Mouse (Mus musculus) limb, embryonic 11.5 days (tissue): ENCODE results near the gene Fam19a3. TPM values are rescaled to one million over a fixed set of nuclear protein-coding genes. Genes with fewer than 3 reads are reported as not detected.
A peak's percentile ranks its signal among the peaks of the same experiment; 100 is the strongest.

Experiments used
- ATAC-seq: fragments of 200-750 bp; cut with Nextera tagmentation; 2 replicates; pipeline ENCODE4 v1.8.0; 2017; ENCODE audit warnings: low read depth; ENCODE audit not compliant: insufficient number of reproducible peaks, low FRiP score, low TSS enrichment
- DNase-seq: peaks from one replicate; pipeline ENCODE4 v3.0.0-alpha.2; 2015; ENCODE audit warnings: low spot score
- H3K27ac ChIP-seq: fragments of 300-500 bp; sonication (generic); replicated peaks from 2 replicates; pipeline ENCODE4 v1.5.1; 2014; ENCODE audit warnings: low read depth, mild to moderate bottlenecking, low read length
- H3K27me3 ChIP-seq: fragments of 300-500 bp; sonication (generic); 2 replicates; pipeline ENCODE4 v1.6.1; 2014; ENCODE audit warnings: mild to moderate bottlenecking, low read length, mixed read lengths; ENCODE audit not compliant: control insufficient read depth, insufficient read depth
- H3K36me3 ChIP-seq: fragments of 300-500 bp; sonication (generic); 2 replicates; pipeline ENCODE4 v1.6.1; 2014; ENCODE audit warnings: mild to moderate bottlenecking, low read length, moderate library complexity, mixed read lengths; ENCODE audit not compliant: control insufficient read depth, insufficient read depth
- H3K4me1 ChIP-seq: fragments of 300-500 bp; sonication (generic); 2 replicates; pipeline ENCODE4 v1.6.1; 2014; ENCODE audit warnings: low read length, mixed read lengths; ENCODE audit not compliant: control insufficient read depth, insufficient read depth
- H3K4me2 ChIP-seq: fragments of 300-500 bp; sonication (generic); 2 replicates; pipeline ENCODE4 v1.6.1; 2014; ENCODE audit warnings: low read depth, mild to moderate bottlenecking, moderate library complexity; ENCODE audit not compliant: severe bottlenecking
- H3K4me3 ChIP-seq: fragments of 300-500 bp; sonication (generic); 2 replicates; pipeline ENCODE4 v1.5.1; 2014; ENCODE audit warnings: low read depth, low read length
- H3K9ac ChIP-seq: fragments of 300-500 bp; sonication (generic); 2 replicates; pipeline ENCODE4 v1.6.1; 2014; ENCODE audit warnings: mild to moderate bottlenecking, low read length
- H3K9me3 ChIP-seq: fragments of 300-500 bp; sonication (generic); 2 replicates; pipeline ENCODE4 v1.6.1; 2016; ENCODE audit warnings: low read length; ENCODE audit not compliant: control insufficient read depth
- WGBS: fragments of 180-500 bp; shearing (Covaris S2); extraction: QIAGEN DNeasy Blood & Tissue Kit; methylation state at CpG from one replicate; pipeline ENCODE4 v1.1.7; 2014; 5-methylcytosine and 5-hydroxymethylcytosine counted together
- polyA plus RNA-seq: library from polyadenylated mRNA; unstranded; fragments of >200 nt; fragmentation: Nextera tagmentation; extraction: Ambion mirVana; gene quantifications from 2 replicates; pipeline ENCODE4 v1.2.1, GENCODE M21; 2014

The Fam19a3 gene
- 0.29 and 0.30 TPM in 2 replicates for polyA plus RNA-seq

DNA sequence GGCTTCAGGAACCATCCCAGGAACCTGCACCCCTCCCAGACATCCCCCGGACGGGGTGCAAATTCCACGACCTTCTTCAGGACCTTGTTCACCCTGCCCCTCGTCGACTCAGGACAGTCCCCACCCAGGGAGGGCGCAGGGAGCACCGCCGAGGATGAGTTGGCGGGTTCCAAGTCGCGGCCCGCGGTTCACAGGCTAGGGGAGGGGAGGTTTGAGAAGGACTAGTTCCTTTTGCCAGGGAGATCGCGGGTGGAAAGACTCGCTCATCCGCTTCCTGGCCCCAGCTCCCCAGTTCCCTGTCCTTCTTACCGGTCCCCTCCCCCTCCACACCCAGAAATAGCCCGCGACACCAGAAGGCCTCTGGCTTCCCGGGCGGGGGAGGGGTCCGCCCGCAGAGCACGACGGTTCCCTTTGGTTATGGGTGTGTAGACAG, at the start of gene Fam19a3:
Gene Fam19a3 (minus strand): TSS at position 370 of the 433 bp plus-strand sequence.
- no peaks in the 10 kb centered on the region for H3K36me3 ChIP-seq
- no peak within 1 kb of the TSS for H3K27ac ChIP-seq
- no peaks in the 10 kb centered on the region for H3K9me3 ChIP-seq
- ATAC-seq (0 out of 2 replicates have a peak, but pooled peaks have one; percentile 8), DNase-seq (no peak)
- under 1% methylated on average over 26 of the region's 26 CpGs for WGBS
- H3K9ac ChIP-seq = peak within 1 kb of the TSS; percentile 36; the same call in 1 of the 2 replicates
- H3K4me1 ChIP-seq = peaks cover 11% of the 10 kb centered on the region
- H3K4me3 ChIP-seq = peak within 1 kb of the TSS; percentile 50
- peak within 1 kb of the TSS; percentile 95 for H3K4me2 ChIP-seq
- peaks cover 63% of the 10 kb centered on the region for H3K27me3 ChIP-seq

DNA sequence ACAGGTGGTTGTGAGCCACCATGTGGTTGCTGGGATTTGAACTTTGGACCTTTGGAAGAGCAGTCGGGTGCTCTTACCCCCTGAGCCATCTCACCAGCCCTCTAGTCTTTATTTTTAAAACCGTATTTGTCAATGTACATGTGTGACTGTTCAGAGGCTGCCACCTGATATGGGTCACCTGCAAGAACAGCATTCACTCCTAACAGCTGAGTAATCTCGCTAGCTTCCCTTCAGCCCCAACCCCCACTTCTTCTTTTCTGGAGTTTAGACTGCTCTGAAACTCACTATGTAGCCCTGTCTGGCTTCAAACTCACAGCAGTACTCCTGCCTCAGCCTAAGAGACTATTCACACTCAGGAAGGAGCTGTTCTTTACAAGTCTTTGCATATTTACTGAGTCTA, 40.8 kb upstream of the Fam19a3 start:
- Histone ChIP-seq H3K4me3 (no peak overlapping the region), H3K9ac (no peak overlapping the region), H3K36me3 (peaks cover 5% of the 10 kb centered on the region; the same call in 1 of the 2 replicates), H3K27ac (no peak overlapping the region), H3K4me1 (peaks cover 6% of the 10 kb centered on the region; the same call in 1 of the 2 replicates), H3K9me3 (no peaks in the 10 kb centered on the region), H3K27me3 (no peaks in the 10 kb centered on the region), H3K4me2 (no peak overlapping the region)
- ATAC-seq (no peak), DNase-seq (no peak)
- WGBS = 93% methylated on average over 3 of the region's 3 CpGs

DNA sequence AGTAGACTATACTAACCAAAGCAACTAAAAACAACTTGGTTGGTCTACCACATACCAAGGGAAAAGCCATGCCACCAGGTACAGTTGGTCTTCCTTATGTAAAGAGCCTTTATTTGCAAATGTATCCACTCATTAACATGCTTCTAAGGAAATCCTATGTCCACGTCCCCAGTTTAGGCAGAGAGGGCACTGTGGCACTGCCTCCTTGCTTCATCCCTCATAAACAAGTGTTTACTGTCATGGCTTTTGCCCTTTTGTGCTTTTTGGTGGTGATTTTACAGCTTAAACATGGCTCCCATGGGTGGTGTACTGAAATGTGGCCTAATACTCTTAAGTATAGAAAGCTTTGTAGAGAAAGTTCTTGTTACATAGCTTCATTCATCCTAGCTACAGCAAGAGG, 38.8 kb upstream of the Fam19a3 start:
- DNase-seq (no peak), ATAC-seq (no peak)
- WGBS = 44% methylated on average over 1 of the region's 1 CpGs
- H3K36me3 ChIP-seq = peaks cover 3% of the 10 kb centered on the region; the same call in 1 of the 2 replicates
- no peaks in the 10 kb centered on the region for H3K27me3 ChIP-seq
- no peak overlapping the region for H3K9ac ChIP-seq
- peaks cover 12% of the 10 kb centered on the region for H3K4me1 ChIP-seq
- H3K9me3 ChIP-seq = no peaks in the 10 kb centered on the region
- no peak overlapping the region for H3K27ac ChIP-seq
- no peak overlapping the region for H3K4me2 ChIP-seq
- no peak overlapping the region for H3K4me3 ChIP-seq

DNA sequence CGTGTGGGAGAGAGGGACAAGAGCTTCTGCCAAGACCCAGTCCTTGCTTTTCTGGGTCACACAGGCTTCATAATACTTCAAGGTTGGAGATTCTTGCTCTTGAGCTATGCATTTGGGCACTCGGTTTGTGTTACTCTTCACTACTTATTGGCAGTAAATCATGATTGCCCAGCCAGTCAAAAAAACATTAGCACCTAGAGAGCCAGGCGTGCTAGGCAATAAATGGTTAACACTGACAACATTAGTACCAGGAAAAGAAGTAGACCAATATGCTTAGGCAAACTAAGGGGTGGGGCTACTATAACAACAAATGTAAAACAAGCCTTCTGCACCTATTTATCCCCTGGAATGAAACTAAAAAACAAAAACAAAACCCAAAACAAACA, 37.1 kb upstream of the Fam19a3 start:
- Histone ChIP-seq H3K27ac (peak overlapping the region; percentile 92; the same call in 1 of the 2 replicates), H3K4me2 (peak overlapping the region; percentile 70), H3K36me3 (peaks cover 3% of the 10 kb centered on the region; the same call in 1 of the 2 replicates), H3K9me3 (no peaks in the 10 kb centered on the region), H3K4me3 (peak overlapping the region; percentile 95), H3K9ac (peak overlapping the region; percentile 94; the same call in 1 of the 2 replicates), H3K27me3 (no peaks in the 10 kb centered on the region), H3K4me1 (peaks cover 12% of the 10 kb centered on the region)
- ATAC-seq = no peak
- no peak for DNase-seq
- WGBS = 2% methylated on average over 3 of the region's 3 CpGs

DNA sequence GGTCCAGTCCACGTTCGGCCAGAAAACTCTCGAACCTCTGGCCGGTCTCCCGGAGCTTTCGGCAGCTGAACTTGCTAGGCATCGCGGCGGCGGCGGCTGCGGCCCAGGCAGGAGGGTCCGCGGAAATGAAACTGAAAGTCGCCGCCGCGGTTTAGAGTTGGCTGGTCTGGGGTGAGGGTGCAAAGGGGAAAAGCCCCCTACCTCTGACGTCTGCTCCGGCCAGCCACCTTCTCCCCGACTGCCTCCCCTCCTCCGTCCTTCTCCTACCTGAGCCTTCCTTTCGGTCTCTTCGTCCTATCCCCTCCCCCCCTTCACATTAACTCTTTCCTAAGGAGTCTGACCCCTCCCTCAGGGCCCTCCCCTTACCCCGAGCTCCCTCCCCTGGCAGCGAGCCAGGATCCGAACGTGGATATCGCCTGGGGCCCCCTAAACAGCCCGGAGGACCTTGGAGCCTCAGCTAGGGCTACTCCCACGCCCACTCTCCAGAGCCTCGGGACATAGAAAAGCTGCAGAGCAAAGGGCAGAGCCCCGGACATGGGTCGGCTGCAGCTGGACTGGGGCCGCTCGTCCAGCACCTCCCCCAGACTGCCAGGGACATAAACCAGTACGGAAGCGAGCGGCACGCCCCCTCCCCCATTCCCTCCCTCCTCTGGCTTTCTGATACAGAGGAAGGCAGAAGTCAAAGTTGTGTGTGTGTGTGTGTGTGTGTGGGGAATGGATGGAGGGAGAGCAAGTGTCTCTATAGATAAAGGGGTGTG, 36.5 kb upstream of the Fam19a3 start, which contains the start of gene Mov10:
Gene Mov10 (minus strand): TSS at position 573 of the 758 bp plus-strand sequence.
- H3K4me2 ChIP-seq = peak within 1 kb of the TSS; percentile 70
- peaks cover 3% of the 10 kb centered on the region; the same call in 1 of the 2 replicates for H3K36me3 ChIP-seq
- peak; percentile 88 for DNase-seq
- H3K4me3 ChIP-seq = peak within 1 kb of the TSS; percentile 95
- 0% methylated on average over 40 of the region's 40 CpGs for WGBS
- no peaks in the 10 kb centered on the region for H3K9me3 ChIP-seq
- H3K27me3 ChIP-seq = no peaks in the 10 kb centered on the region
- H3K4me1 ChIP-seq = peaks cover 12% of the 10 kb centered on the region
- peak; percentile 84 for ATAC-seq
- H3K9ac ChIP-seq = peak within 1 kb of the TSS; percentile 94
- peak within 1 kb of the TSS; percentile 92 for H3K27ac ChIP-seq

DNA sequence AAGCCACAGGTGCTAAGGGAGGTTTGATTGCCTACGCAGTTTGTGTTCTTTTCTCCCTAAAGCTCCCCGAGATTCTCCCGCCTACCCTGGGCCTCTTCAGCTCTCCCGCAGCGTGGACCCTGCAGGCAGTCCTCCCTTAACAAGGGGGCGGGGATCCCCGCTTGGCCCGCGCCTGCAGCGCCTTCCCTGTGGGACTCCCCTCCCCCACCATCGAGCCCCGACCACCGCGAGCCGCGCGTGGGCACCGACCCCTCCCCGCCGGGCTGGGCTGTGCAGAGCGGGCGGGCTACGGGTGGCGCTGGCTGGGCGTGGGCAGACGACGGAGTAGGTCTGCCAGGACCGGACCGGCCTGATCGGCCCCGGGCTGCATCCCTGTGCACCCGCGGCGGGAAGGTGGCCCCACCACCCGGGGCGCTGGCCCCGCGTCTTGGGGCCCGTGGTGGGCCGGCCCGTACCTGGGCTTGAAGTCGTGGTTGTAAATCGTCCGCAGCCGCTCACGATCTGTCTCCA, 35.9 kb upstream of the Fam19a3 start:
- H3K4me1 ChIP-seq = peaks cover 12% of the 10 kb centered on the region
- peak overlapping the region; percentile 70 for H3K4me2 ChIP-seq
- WGBS = under 1% methylated on average over 46 of the region's 46 CpGs
- no peaks in the 10 kb centered on the region for H3K27me3 ChIP-seq
- H3K9ac ChIP-seq = peak overlapping the region; percentile 94
- peaks cover 1% of the 10 kb centered on the region; the same call in 1 of the 2 replicates for H3K36me3 ChIP-seq
- ATAC-seq (peak; percentile 57), DNase-seq (peak; percentile 78)
- H3K4me3 ChIP-seq = peak overlapping the region; percentile 95
- H3K27ac ChIP-seq = peak overlapping the region; percentile 92
- no peaks in the 10 kb centered on the region for H3K9me3 ChIP-seq

DNA sequence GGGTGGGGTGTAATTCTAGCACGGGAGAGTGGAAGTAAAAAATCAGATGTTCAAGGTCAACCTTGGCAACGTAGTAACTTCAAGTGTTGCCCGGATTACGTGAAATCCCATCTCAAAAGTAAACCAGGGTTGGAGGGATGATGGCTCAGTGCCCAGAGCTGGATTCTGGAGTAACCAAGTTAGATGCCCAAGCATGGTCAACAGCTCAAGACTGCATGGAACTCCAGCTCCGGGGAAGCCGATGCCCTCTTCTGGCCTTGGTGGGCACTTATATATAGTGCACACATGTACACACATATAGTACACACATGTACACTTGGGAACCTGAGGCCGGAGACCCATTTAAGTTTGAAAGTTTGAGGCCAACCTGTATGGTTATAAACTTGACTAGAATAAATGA, 34.5 kb upstream of the Fam19a3 start:
- DNase-seq (no peak), ATAC-seq (no peak)
- Histone ChIP-seq H3K9me3 (no peaks in the 10 kb centered on the region), H3K36me3 (no peaks in the 10 kb centered on the region), H3K4me3 (no peak overlapping the region), H3K4me2 (peak overlapping the region; percentile 70; the same call in 1 of the 2 replicates), H3K4me1 (peaks cover 12% of the 10 kb centered on the region), H3K27me3 (no peaks in the 10 kb centered on the region), H3K9ac (no peak overlapping the region), H3K27ac (no peak overlapping the region)
- WGBS = 96% methylated on average over 7 of the region's 7 CpGs

DNA sequence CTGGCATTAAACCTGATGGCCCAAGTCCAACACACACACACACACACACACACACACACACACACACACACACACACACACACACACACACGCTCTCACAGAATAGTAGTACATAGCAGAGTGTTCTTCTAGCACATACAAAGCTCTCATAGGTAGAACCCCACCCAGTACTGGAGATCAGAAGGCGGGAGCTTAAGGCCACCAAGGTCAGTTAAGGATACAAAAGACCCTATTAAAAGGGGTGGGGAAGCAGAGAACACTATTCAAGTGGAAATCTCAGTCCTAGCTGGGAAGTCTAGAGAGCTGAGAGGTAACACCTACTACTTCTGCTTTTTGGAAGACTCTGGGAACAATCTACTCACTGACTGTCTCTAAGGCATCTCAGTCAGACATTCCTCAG, 33.7 kb upstream of the Fam19a3 start:
- 91% methylated on average over 2 of the region's 2 CpGs for WGBS
- no peak for ATAC-seq

More for the DNA sequence above, 33.7 kb upstream of the Fam19a3 start:
- no peak overlapping the region for H3K9ac ChIP-seq
- H3K27ac ChIP-seq = no peak overlapping the region
- no peaks in the 10 kb centered on the region for H3K36me3 ChIP-seq
- H3K4me1 ChIP-seq = peaks cover 12% of the 10 kb centered on the region
- DNase-seq = no peak
- H3K27me3 ChIP-seq = no peaks in the 10 kb centered on the region
- H3K9me3 ChIP-seq = no peaks in the 10 kb centered on the region
- no peak overlapping the region for H3K4me2 ChIP-seq
- H3K4me3 ChIP-seq = no peak overlapping the region
